Mouse (Mus musculus): ENCODE data around the gene Sh3pxd2a.

GRCm38 (mm10) chr19:47403391-47404379 is 60.5 kb downstream of the Sh3pxd2a start:
- no peak for TF ChIP-seq CTCF (IDR thresholded peaks at IDR 0.05; ENCODE audit: low read depth)
- TF ChIP-seq EP300 (IDR thresholded peaks at IDR 0.05; ENCODE audit: low read depth) = no peak

All from liver, postnatal 0 days (tissue).